Mouse (Mus musculus) cerebellum, adult 9-11 months (tissue): ENCODE measurements at regions not wholly inside any gene's neighbourhood (a gene's known extent, or its start where the extent isn't known, plus 50 kb on each side); places are given as distances from the start of the nearest gene placed in this dataset.

Experiments used
- DNase-seq: peaks from one replicate; pipeline ENCODE4 v3.0.0; 2022

DNA sequence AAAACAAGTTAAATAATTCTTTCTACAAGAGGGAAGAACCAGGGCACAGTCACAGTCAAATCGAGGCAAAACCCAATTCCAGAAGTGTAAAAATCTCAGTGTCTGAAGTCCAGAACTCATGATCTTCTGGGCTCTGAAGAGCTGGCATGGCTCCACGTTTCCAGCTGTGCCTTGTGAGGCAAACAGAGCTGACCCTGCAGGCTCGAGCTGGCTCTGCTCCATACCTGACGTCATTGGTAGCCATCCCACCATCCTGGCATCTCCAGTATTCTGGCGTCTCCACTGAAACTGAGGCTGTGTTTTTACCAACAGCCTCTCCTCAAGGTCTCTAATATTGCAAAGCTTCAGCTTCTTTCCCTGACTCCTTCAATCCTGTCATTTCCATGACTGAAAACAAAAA, 373.4 kb downstream of the Pmp22 start:
- peak; percentile 5 for DNase-seq

DNA sequence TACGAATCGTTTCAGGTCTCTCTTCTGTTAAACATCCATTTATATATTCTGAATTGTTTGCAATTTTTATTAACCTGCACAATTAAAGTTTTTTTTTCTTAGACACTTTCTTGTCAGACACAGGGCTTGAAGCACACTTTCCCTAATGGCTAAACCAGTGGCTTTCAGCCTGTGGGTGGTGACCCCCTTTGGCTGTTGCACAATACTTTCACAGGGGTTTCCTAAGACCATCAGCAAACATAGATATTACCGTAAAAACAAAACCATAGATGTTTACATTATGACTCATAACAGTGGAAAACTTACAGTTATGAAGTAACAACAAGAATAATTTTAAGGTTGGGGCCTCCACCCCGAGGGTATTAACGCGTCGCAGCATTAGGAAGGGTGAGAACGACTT, 378.6 kb downstream of the Pmp22 start:
- no peak for DNase-seq

DNA sequence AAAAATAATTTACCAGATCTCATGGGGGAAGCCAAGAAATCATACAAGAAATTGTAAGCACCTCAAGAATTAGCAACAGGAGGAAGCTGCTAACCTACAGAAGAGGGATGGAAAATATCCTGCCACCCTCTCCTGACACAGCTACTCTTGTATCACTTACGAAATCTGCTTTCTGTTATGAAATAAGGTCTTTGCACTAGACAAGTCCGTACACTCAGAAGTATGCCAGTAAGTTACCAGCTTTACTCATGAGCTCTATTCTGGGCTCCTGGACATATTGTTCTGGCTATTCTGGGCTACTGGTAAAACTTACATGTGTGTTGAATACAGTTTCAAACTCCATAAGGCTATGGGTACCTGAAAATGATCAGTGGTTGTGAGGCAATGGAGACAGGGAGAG, 379.9 kb downstream of the Pmp22 start:
- no peak for DNase-seq

GRCm38 (mm10) chr11:63510611-63511010, 381.8 kb downstream of the Pmp22 start:
- no peak for DNase-seq

- no peak for DNase-seq
Measured at GRCm38 (mm10) chr11:63514615-63515014, 385.8 kb downstream of the Pmp22 start.

DNA sequence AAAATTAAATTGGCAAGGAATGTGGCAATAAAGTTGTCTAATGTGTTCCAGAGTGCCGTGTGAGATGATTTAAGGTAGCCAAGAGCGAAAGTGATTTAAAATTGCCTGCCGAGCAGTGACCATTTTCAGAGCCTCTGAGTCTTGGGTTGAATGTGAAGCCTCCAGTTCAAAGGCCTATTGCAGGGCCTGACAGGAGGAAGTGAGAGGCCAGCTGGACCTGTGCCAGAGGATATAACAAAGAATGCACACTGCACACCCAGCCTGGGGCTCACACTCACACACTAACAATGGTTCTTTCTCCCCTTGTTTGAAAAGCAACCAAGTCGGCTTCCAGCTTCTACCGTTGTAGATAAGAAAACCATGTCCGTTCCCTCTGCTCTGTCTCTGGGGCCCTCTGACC, 390.1 kb downstream of the Pmp22 start:
- peak; percentile 5 for DNase-seq

GRCm38 (mm10) chr11:63524254-63524653, 395.5 kb downstream of the Pmp22 start:
- DNase-seq: no peak

- no peak for DNase-seq
Measured at GRCm38 (mm10) chr11:63525431-63525830, 396.6 kb downstream of the Pmp22 start.

DNA sequence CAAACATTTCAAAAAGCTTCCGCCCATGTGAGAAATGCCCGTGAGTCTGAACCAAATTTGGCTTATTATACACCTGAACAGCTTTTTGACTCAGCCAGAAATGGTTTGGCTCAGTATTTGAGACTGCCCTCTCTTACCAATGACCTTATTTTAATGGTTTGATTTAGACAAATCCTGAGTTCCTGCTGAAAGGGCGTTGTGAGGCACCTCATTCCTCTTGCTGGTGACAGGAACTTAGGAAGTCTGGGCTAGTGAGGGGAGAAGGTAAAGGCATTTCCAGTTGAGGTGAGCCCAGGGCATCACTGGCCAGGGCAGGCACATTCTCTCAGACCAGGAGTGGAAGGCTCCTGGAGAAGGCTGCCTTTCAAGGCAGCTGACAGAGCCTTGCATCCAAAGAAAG, 396.1 kb downstream of the Hs3st3b1 start:
- DNase-seq: no peak

DNA sequence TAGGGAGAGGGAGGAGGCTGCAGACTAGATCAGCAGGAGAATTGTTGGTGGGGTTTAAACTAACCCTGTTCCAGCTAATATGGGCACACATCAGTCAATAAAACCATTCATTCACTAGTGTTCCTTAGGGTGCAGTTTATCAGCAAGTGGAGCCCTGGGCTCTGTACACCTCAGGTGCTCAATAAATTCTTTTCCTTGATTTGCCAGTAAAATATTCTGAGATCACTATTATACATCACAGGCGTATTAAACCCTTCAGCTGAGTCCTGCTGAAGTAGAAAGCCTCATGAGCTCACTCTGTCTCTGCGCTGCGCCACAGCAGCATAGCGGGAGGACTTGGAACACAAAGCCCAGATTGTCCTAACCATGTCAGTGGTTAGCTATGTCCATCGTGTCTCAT, 389.3 kb downstream of the Hs3st3b1 start:
- no peak for DNase-seq

DNA sequence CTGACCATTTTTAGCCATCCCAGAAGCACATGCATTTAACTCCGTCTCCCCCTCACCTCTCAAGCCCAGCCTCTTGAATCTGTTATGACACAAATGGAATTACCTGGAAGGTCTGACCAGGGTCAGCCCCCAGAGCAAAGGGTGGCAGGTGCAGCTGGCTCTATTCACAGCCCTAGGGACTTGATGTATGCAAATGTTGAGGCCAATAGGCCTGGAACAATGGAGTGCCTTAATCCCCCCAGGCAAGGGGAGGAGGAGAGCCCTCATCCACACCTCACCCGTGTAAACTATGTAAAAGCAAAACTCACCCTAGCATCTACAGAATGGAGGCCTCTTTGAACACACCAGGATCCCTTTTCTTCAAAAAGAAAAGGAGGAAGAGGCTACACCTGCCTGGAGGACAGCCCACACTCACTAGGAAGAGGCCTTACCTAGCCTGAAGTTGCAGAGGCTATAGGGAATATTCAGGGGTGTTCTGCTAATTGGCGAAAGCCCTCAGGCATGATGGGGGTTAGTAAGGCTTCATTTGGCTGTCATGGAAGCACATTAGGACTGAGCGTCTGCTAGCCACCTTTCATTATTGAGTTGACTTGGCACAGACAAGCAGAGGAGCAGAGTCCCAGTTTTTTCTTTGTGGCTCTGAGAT, 388.4 kb downstream of the Hs3st3b1 start:
- DNase-seq: no peak

- DNase-seq: no peak
Measured at GRCm38 (mm10) chr11:63537693-63538092, 384.4 kb downstream of the Hs3st3b1 start.

DNA sequence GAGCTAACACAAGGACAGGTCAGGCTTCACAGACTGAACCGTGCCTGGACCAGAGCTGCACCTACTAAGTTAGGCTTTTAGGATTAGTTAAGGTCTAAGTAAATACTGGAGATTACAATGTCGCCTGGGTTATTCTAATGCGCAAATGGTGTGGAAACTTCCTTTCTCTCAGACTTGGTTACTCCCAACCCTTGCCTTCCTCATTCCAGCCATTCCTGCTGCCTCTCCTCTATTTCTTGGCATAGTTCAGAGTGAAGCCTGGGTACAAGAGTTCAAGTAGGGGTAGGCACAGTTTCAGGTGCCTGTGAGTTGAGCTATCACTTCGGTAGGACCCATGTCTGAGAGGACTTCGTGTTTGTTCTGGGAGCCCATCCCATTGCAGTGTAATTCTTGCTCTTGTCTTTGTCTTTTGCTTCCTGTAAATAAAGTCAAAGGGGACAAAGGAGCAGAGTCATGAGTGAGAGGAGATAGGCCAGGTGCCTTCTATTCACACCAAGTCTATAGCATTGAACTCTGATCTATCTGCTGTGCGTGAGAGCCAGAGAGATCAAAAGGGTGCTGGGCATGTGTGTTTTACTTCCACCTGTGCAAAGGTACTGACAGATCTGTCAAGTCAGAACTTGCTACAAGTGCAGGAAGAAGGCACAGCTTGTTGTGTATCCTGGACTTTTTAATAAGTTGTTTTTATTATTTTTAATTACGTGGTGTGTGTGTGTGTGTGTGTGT, 378.0 kb downstream of the Hs3st3b1 start:
- DNase-seq: no peak

- DNase-seq: no peak
Measured at GRCm38 (mm10) chr11:63545516-63545915, 376.6 kb downstream of the Hs3st3b1 start.

DNA sequence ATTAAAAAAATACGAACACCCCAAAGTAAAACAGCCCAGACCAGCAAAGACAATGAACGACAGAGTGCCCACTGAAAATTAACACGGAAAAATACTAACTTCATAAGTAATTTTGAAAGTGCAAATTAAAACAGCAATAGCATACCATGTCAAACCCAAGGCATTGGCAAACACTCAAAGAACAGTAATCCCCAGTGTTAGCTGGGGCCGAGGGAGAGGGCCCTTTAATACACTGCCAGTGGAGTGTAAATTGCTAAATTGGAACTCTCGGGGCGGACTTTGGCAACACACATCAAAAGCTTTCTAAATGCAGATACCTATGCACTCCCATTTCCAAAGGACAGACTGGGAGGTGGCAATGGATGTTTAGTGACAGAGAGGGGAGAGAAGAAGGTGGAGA, 361.6 kb downstream of the Hs3st3b1 start:
- no peak for DNase-seq

GRCm38 (mm10) chr11:63562696-63563095, 359.4 kb downstream of the Hs3st3b1 start:
- DNase-seq: peak; percentile 5

DNA sequence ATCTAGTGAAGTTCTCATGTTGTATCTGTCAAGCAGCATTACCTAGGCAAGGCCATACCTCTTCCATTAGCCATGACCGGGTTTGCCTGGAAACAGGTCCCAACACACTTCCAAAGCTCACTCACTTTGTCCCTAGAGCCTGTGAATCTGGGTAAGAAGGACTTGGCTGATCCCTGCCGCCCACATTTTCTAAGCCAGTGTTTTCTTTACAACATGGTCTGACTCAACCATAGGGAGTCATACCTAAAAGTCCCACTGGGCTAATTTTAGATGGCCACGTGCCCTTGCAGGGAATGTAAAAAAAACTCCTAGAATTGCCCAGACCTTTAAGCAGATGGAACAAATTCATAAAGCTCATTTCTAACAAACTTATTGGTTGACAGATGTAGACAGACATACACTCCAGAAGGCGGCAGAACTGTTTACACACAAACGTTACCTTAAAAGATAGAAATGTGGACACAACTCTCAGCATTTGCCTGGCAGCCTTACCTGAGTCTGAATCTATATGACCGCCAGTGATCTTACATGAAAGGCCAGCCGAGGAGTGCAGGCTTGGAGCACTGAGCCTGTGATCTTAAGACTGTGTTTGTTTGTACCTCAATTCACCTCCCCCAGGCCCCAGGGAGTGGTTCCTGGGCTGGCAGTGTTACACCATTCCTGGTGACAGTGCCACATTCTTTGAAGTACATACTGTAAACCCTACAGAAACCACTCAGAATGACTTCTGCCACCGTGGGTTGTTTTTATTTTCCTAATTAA, 356.4 kb downstream of the Hs3st3b1 start:
- DNase-seq: no peak

- no peak for DNase-seq
Measured at GRCm38 (mm10) chr11:63569785-63570479, 352.2 kb downstream of the Hs3st3b1 start.

GRCm38 (mm10) chr11:63570646-63571045, 351.4 kb downstream of the Hs3st3b1 start:
- no peak for DNase-seq

GRCm38 (mm10) chr11:63573271-63573670, 348.8 kb downstream of the Hs3st3b1 start:
- DNase-seq: no peak

DNA sequence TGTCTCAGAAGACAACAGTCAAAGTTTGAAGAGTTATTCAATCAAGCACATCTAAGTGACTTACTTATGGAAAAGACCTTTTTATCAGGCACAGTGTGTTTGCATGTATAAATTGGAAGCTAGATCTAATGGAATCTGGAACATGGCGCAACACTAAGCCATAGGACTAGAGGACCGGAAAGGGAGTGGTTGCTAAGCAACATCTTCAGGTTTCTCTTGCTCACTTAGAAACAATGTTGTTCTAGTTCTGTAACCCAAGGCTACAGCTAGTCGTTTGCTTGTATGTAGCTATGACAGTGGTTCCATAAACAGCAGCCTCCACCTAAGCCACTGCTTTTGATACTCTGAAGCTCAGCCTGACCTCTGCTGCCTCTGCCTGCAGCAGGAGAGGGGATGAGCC, 338.8 kb downstream of the Hs3st3b1 start:
- DNase-seq: no peak

DNA sequence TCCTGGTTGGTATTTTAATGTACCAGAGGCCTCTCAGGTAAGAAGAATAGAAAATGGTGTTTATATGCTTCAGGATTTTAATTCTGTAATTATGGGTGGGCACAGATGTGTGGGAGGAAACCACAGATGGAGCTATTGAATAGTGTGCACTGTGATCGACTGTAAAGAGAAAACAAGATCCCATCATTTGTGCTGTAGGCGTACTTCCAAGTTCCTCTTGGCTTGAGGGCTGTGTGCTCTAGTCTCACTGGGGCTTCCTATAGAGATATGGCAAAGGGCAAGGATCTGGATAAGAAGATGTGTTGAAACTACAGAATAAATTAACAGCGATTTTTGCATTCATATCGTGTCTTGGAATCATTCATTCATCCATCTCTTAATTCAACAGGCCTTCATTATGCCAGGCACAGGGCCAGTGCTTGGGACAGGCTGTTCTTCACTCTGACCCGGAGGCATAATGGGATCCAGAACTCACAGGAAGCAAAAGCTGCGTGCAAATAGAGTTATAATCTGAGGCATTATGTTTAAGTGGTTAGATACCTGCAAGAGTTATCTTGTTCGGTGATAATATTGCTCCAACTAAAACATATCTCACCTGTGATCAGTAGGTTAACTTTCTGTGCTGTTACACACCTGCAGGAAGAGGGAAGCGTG, 336.7 kb downstream of the Hs3st3b1 start:
- DNase-seq: no peak

- no peak for DNase-seq
Measured at GRCm38 (mm10) chr11:63620220-63620619, 301.9 kb downstream of the Hs3st3b1 start.
